Mouse (Mus musculus): ENCODE data around the gene Ddx47.

The Ddx47 gene

GRCm38 (mm10) chr6:135011048-135011733 lies at the start of gene Ddx47:
Ddx47 (plus strand) TSS chr6:135011612.
- peak; percentile 95 to 98 for DNase-seq (ENCODE audit: low spot score in 2 of 2)

DNA sequence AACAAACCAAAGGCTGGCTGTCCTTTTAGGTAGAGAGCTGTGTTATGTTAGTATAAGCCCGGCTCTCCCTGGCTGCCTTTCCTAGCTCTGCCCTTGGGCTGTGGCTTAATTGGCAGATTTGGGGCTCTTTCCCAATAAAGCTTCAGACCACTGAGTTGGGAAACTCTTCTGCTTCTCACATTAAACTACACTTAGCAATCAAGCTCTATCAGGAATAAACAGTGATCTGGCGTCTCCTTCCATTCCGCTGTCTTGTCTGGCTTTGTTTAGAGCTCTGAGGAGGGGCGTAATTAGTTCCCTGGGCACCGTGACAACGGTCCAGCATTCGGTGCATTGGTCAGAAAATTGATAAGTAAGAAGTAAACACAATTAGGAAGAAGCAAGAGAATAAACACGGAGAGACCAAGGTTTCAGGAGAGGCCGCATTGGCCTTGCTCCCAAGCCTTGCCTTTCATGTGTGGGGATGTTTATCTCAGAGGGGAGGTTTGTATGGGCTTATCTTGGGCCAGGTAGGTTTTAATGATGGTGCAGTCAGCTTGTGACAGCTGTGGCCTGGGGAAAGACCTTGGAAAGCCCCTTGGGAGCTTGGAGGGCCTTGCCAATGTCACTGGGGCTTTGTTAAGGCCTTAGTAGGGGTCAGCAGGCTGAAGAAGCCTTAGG lies 49.4 kb upstream of the Ddx47 start:
- DNase-seq (ENCODE audit: low spot score in 2 of 2): no peak

- no peak for DNase-seq (ENCODE audit: low spot score in 2 of 2)
Observed at GRCm38 (mm10) chr6:134962518-134962893, 48.9 kb upstream of the Ddx47 start.

DNA sequence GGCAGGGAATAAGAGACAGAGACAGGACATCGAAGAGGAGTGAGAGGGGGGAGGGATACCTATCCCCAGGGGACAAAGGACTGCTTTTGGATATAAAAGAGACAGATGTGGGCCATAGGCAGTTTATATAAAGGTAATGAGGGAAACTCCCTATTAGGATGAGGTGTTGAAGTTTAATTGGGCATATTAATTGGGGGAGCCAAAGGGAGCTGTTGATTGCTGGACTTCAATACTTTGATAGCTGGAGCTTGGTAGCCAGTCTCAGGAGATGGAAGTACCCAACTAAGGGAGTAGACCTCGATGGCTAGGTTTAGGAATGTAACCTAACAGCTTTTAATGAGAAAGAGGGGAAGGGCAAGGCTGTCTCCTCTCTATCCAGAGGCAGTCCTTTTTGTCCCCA lies 47.5 kb upstream of the Ddx47 start:
- no peak for DNase-seq (ENCODE audit: low spot score in 2 of 2)

GRCm38 (mm10) chr6:134966681-134967080 lies 44.7 kb upstream of the Ddx47 start:
- DNase-seq (ENCODE audit: low spot score in 2 of 2): no peak

DNA sequence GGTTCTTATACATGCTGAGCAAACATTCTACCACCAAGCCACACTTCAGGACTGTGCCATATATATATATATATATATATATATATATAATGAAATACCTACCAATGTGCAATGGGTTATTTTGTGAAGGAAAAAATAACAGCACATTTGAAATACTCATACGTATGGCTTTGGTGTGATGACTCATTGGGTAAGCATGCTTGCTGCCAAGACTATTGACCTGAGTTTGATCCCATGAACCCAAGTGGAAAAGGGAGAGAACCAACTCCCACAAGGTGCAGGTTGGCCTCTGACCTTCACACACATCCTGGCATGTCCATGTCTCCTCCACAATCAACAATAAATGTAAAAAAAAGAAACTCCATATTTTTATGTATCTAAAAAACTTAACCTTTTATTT lies 43.1 kb upstream of the Ddx47 start:
- DNase-seq (ENCODE audit: low spot score in 2 of 2): no peak

GRCm38 (mm10) chr6:134969498-134969897 lies 41.9 kb upstream of the Ddx47 start:
- no peak for DNase-seq (ENCODE audit: low spot score in 2 of 2)

- DNase-seq (ENCODE audit: low spot score in 2 of 2): no peak
Observed at GRCm38 (mm10) chr6:134972096-134972495, 39.3 kb upstream of the Ddx47 start.

DNA sequence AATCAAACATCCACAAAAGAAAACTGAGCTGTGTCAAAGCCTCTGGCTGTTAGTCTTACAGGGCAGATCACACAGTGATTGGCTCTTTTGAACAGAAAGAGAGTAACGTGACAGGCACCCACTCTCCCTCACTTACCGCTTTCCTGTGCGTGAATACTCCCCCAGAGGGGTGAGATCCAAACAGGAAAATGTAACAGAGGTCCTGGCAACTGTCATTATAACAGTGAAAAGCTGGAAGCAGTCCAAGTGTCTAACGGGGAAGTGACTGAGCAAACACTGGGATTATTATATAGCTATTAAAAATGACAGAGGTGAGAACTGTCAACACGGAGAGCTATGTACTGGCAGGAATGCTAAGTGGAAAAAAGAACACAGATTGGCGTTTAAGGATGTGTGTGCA lies 34.8 kb upstream of the Ddx47 start:
- DNase-seq (ENCODE audit: low spot score in 2 of 2): no peak

DNA sequence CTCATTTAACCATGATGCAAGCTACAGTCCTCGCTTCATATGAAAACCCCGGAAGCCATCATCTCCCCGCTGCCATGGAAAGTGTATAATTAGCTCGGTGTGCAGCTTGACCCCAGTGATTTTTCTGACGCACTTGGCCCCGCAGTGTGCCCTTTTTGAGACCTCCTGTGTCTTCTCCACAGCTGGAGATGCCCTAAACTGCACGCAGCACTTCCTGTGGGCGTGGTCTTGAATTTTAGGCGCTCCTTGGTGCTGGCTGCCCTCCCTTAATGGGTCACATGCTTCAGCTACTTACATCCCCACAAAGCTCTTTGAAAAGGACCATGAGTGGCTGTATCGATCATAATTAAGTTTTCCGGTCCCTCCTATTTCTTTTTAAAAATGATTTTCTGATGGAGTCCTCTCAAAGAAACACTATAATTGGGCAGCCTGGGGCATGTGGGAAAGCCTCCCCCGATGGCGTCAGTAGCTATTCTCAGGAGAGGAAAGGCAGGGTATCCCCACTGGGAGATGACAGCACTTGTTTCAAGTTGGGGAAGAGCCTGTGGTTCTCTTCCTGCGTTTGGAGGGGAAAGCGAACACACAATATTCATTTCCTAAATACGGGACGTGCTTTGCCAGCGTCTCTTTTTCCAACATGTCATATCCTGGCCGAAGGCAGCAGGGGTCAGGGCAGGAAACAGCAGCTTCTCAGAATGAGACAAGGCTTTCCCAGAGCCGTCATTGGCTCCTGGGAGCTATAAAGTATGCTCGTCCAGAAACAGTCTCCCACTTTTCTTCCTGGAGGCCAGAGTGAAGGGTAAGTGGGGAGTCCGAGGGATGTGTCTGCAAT lies 30.0 kb upstream of the Ddx47 start, which contains the start of gene Apold1:
Apold1 (plus strand) TSS at position 488 of the 832 bp plus-strand sequence.
- DNase-seq (ENCODE audit: low spot score in 2 of 2): peak in 1 of 2 experiments; percentile 35

- peak; percentile 90 to 96 for DNase-seq (ENCODE audit: low spot score in 2 of 2)
Observed at GRCm38 (mm10) chr6:134983529-134984370, 27.7 kb upstream of the Ddx47 start.

DNA sequence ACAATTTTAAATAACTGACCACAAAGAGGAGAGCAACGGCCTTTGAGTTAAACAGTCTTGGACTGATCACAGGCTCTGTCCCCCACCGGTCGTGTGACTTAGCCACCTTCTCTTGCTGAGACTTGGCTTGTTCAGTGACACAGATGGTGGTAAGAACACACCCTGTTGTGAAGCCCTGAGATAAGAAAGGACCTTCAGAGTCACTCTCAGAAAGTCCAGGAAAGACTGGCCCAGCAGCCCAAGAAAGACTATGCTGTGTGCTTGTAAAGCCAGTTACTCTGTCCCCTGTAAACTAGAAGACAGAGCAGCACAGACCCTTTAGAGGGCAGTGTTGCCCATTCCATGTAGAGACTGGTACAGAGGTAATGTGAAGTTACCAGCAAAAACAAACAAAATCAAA lies 26.7 kb upstream of the Ddx47 start:
- peak; percentile 67 to 74 for DNase-seq (ENCODE audit: low spot score in 2 of 2)

GRCm38 (mm10) chr6:134988377-134988776 lies 23.0 kb upstream of the Ddx47 start:
- DNase-seq (ENCODE audit: low spot score in 2 of 2): no peak

- no peak for DNase-seq (ENCODE audit: low spot score in 2 of 2)
Observed at GRCm38 (mm10) chr6:134990674-134991073, 20.7 kb upstream of the Ddx47 start.

GRCm38 (mm10) chr6:134994031-134994651 lies 17.3 kb upstream of the Ddx47 start:
- no peak for DNase-seq (ENCODE audit: low spot score in 2 of 2)

- DNase-seq (ENCODE audit: low spot score in 2 of 2): no peak
Observed at GRCm38 (mm10) chr6:134994985-134995384, 16.4 kb upstream of the Ddx47 start.

DNA sequence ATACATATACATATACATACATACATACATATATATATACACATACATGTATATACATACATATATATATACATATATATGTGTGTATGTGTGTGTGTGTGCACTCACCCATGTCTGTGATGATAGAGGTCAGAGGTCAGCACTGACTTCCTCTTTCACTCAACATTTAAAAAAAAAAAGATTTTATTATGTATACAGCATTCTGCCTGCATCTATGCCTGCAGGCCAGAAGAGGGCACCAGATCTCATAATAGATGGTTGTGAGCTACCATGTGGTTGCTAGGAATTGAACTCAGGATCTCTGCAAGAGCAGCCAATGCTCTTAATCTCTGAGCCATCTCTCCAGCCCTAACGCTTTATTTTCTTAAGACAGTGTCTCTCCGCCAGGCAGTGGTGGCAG lies 14.5 kb upstream of the Ddx47 start:
- DNase-seq (ENCODE audit: low spot score in 2 of 2): no peak

DNA sequence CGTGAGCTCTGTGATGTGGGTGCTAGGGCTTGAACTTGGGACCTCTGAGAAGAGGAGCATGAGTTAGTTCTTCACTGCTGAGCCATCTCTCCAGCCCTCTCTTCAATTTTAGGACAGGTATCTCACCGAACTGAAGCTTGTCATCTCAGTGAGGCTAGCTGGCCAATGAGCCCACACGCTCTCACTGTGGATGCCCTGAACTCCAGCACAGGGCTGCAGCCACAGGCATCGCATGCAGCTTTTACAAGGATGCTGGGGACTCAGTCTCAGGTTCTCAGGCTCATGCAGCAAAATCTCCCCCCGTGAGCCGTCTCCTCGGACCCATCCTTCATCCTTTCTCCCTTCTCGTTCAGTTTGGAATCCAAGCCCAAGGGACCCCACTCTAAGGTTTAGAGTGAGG lies 13.3 kb upstream of the Ddx47 start:
- DNase-seq (ENCODE audit: low spot score in 2 of 2): no peak

- no peak for DNase-seq (ENCODE audit: low spot score in 2 of 2)
Observed at GRCm38 (mm10) chr6:134998781-134999180, 12.6 kb upstream of the Ddx47 start.

- DNase-seq (ENCODE audit: low spot score in 2 of 2): no peak
Observed at GRCm38 (mm10) chr6:135000272-135000671, 11.1 kb upstream of the Ddx47 start.

- DNase-seq (ENCODE audit: low spot score in 2 of 2): no peak
Observed at GRCm38 (mm10) chr6:135001991-135002390, 9.4 kb upstream of the Ddx47 start.
